Mouse (Mus musculus): ENCODE results near the gene Hoxc10.

The Hoxc10 gene

DNA sequence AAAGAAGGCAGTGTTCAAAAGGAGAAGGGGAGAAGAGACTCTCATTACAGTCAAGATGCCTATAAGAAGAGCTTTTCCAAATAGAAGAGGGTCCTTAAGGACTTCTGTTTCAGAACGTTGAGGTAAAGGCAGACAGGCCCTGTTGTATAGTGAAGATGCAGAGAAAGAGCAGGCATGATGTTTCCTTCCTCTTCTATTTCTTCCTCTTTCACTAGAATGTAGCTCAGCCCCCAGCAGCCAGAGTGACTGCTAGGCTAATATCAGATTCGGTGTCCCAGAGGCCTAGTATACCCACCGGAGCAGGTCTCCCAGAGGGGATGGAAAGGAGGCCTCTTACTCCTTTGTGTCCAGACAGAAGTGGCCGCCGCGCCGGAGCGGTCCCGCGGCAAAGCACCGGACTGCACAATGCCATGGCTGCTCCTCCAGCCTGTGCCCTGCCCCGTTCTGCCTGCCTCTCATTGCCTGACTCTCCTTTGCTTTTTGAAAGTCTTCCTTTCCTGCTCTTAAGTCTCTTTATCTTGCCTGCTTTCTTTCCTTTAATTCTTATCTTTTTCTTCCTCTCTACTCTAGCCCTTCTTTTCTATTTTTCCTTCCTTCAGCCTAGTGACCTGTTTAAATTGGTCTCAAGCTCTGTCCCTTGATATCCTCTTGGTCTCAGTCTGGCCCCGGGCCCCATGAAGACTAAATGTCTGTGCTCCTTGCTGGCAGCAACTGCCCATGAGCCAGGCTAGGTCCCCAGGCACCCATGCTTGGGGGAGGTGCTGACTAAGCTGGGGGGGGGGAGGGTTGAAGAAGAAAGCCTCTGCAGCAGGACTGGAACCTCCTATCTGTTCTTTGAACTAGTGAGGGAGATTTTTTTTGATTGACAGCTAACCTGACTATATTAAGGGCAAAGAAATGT is 12.3 kb downstream of the Hoxc10 start:
- in situ Hi-C loops (cut with MboI; ENCODE audit: low pct_unique_long_range_greater_than_20kb in 1 of 2, low sequenced_read_pairs in 2 of 2, unreplicated experiment in 1 of 2), result no loop called here

GRCm38 (mm10) chr15:102979936-102980335 is 13.3 kb downstream of the Hoxc10 start:
- in situ Hi-C loops (cut with MboI; ENCODE audit: low pct_unique_long_range_greater_than_20kb in 1 of 2, low sequenced_read_pairs in 2 of 2, unreplicated experiment in 1 of 2), result no loop called here

- in situ Hi-C loops (cut with MboI; ENCODE audit: low pct_unique_long_range_greater_than_20kb in 1 of 2, low sequenced_read_pairs in 2 of 2, unreplicated experiment in 1 of 2), result no loop called here
These were observed 13.8 kb downstream of the Hoxc10 start for GRCm38 (mm10) chr15:102980352-102980751.

DNA sequence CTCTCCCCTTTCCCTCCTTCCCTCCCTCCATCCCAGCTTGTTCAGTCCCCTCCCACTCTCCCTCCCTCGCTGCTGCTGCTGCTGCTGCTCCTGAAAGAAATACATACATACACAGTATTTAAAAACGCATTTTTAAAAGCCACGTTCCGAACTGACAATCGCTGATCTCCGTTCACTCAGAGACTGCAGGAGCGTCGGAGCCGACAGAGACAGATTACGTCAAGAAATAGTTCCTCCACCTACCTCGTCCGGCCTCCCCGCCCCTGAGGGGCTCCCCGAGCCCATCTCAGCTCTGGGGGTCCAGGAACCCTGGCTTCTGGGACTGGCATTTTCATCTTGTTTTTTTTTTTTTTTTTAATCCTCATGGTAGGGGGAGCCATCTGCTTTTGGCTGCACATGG is 14.3 kb downstream of the Hoxc10 start:
- in situ Hi-C loops (cut with MboI; ENCODE audit: low pct_unique_long_range_greater_than_20kb in 1 of 2, low sequenced_read_pairs in 2 of 2, unreplicated experiment in 1 of 2), result no loop called here

- in situ Hi-C loops (cut with MboI; ENCODE audit: low pct_unique_long_range_greater_than_20kb in 1 of 2, low sequenced_read_pairs in 2 of 2, unreplicated experiment in 1 of 2), result no loop called here
These were observed 15.0 kb downstream of the Hoxc10 start for GRCm38 (mm10) chr15:102981379-102982288.

- in situ Hi-C loops (cut with MboI; ENCODE audit: low pct_unique_long_range_greater_than_20kb in 1 of 2, low sequenced_read_pairs in 2 of 2, unreplicated experiment in 1 of 2), result no loop called here
These were observed 17.1 kb downstream of the Hoxc10 start for GRCm38 (mm10) chr15:102983716-102984115.

DNA sequence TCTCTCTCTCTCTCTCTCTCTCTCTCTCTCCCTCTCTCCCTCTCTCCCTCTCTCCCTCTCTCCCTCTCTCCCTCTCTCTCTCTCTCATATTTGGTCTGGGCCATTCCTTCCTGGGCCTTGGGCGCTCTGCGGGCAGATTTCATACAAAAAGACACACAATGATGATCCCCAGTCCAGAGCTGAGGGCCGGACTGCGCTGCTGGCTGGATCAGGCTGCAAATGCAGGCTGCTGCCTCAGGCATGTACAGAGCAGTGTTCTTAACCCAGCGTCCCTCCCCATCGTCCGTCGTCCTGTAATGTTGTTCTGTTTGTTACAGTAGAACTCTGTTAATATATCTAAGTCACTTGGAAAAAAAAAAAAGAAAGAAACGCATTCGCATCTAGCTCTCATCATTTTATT is 17.9 kb downstream of the Hoxc10 start:
- in situ Hi-C loops (cut with MboI; ENCODE audit: low pct_unique_long_range_greater_than_20kb in 1 of 2, low sequenced_read_pairs in 2 of 2, unreplicated experiment in 1 of 2), result no loop called here

DNA sequence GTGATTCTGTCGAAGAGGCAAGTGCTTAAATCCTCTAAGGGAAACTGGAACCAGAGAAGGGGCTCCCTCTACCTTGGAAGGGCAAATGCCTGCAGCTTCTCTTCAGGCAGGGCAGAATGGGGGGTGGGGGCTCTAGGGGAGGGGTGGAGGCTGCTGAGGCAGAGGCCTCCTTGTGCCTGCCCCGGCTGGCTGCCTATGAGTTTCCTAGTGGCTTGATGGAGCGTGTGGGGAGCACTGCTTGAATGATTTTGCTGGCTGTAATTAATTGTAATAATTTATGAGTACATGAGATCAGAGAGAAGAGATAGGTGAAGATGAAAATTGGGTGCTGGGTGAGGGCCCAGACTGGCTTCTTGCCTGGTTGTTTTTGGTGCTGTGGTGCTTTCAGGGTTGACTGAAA is 18.3 kb downstream of the Hoxc10 start:
- in situ Hi-C loops (cut with MboI; ENCODE audit: low pct_unique_long_range_greater_than_20kb in 1 of 2, low sequenced_read_pairs in 2 of 2, unreplicated experiment in 1 of 2), result loop anchor here (5.0 kb wide), 2 partner anchors 187 to 327 kb away; partner anchors contain the start of gene Gpr84 (in 1 of the 2)

DNA sequence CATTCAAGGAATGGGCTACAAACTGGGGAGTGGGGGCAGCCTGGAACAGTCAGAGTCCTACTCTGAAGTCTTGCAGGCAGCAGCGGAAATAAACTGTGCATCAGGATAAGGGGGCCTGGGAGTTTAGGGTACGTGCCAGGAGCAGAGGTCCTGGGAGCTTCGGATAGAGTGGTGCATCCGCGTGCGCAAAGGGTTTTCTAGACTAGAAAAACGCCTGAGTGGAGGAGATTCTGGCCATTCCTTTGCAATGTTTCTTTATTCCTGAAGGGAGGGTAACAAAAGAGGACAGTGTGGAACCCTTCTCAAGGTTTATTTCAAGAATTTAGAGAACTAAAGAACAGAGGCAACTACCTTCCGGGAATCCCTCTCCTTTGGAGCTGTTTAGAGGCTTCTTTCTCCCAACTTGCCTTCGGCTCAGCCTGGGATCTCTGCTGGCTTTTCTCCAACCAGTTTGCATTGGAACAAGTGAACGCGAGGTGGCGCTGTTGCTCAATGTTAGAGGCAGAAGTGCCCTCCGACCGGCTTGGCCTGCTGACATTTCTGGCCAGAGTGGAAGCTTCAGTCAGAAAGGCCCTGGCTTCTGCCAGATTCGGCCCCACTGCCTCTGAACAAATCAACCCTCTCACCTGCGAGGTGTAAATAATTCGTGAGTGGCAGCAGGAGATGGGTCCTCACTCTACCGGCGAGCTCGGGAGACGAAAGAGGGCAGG is 20.7 kb downstream of the Hoxc10 start:
- in situ Hi-C loops (cut with MboI; ENCODE audit: low pct_unique_long_range_greater_than_20kb in 1 of 2, low sequenced_read_pairs in 2 of 2, unreplicated experiment in 1 of 2), result loop anchor here (5.0 kb wide), 2 partner anchors 185 to 325 kb away; partner anchors contain the start of gene Gpr84 (in 1 of the 2)

DNA sequence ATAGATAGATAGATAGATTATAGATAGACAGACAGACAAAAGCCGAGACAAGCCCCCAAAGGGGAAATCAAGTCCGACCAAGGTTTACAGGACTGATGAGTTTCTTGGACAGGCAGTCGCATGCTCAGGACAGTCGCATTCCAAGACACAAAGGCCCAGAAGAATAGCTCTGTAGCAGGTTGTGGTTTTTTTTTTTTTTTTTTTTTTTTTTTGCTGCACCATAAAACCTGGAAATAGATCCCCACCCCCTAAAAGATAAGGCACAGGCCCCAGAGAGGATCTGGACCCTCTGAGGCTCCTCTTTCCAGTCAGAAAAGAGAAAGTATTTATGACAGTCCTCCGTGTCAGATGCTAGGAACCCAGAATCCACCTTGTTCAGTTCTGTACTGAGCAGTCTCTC is 21.5 kb downstream of the Hoxc10 start:
- in situ Hi-C loops (cut with MboI; ENCODE audit: low pct_unique_long_range_greater_than_20kb in 1 of 2, low sequenced_read_pairs in 2 of 2, unreplicated experiment in 1 of 2), result loop anchor here (5.0 kb wide), 2 partner anchors 184 to 324 kb away; partner anchors contain the start of gene Gpr84 (in 1 of the 2)

DNA sequence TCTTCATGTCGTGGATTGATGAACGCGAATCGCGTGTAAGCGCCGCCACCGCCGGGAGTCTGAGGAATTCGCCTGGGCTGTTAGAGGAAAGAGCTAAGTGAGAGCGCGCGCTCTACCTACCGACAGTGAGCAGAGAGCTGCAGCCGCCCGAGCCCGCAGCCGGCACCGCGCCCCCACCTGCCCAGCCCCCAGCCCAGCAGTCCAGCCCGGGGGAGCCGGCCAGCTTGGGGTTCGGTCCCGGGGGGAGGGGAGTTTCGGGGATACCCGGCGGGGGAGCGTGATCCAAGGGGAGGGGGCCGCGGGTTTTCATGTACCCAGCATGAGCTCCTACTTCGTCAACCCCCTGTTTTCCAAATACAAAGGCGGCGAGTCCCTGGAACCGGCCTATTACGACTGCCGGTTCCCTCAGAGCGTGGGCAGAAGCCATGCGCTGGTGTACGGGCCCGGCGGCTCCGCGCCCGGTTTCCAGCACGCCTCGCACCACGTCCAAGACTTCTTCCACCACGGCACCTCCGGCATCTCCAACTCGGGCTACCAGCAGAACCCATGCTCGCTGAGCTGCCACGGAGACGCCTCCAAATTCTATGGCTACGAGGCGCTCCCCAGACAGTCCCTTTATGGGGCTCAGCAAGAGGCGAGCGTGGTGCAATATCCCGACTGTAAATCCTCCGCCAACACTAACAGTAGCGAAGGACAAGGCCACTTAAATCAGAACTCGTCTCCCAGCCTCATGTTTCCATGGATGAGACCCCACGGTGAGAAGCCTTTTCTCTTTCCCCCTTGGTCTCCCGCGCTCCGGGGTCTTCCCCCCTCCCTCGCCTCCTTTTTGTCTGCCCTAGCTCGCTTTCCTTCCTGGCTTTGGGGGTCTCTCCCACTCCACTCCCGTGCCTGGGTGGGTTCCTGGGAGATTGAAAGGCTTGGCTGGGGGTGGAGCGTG is 24.1 kb downstream of the Hoxc10 start, which contains the start of gene Hoxc8:
Gene Hoxc8, plus strand, starts transcription at position 147 of the 937 bp plus-strand sequence.
- in situ Hi-C loops (cut with MboI; ENCODE audit: low pct_unique_long_range_greater_than_20kb in 1 of 2, low sequenced_read_pairs in 2 of 2, unreplicated experiment in 1 of 2), result no loop called here

DNA sequence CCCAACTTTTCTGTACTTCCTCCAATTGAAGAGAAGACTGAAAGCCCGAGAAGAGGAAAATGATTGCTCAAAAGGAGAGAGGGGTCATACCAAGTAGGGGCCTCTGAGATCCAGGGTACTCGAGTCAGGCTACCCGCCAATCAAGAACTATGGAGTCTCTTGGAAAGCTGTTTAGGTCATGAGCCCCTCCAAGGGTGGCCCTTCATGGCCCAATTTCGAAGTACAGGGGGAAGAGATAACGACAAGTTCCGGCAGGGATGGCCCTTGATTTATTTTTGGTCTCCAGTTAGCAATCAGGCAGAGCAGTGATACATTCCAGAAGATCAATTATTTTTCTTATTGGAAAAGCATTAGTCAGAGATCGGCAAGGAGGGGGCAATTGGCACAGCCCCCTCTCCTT is 25.2 kb downstream of the Hoxc10 start:
- in situ Hi-C loops (cut with MboI; ENCODE audit: low pct_unique_long_range_greater_than_20kb in 1 of 2, low sequenced_read_pairs in 2 of 2, unreplicated experiment in 1 of 2), result no loop called here

DNA sequence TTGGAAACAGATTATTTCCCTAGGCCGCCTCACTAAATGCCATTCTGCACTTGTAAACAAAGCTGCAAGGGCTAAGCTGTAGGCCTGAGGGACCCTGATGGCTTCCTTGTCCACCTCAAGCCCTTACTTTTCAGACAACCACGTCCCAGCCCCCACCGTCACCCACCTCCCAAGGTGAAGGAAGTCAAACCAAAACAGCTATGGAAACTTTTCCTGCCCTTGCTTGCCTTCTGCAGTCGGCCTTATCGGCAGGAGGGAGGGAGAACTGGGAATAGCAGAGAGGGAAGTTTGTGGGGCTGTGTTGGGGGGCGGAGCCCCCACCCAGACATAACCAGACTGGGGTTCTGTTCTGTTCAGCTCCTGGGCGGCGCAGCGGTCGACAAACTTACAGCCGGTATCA is 25.6 kb downstream of the Hoxc10 start:
- in situ Hi-C loops (cut with MboI; ENCODE audit: low pct_unique_long_range_greater_than_20kb in 1 of 2, low sequenced_read_pairs in 2 of 2, unreplicated experiment in 1 of 2), result no loop called here

GRCm38 (mm10) chr15:102992863-102993262 is 26.3 kb downstream of the Hoxc10 start:
- in situ Hi-C loops (cut with MboI; ENCODE audit: low pct_unique_long_range_greater_than_20kb in 1 of 2, low sequenced_read_pairs in 2 of 2, unreplicated experiment in 1 of 2), result no loop called here

DNA sequence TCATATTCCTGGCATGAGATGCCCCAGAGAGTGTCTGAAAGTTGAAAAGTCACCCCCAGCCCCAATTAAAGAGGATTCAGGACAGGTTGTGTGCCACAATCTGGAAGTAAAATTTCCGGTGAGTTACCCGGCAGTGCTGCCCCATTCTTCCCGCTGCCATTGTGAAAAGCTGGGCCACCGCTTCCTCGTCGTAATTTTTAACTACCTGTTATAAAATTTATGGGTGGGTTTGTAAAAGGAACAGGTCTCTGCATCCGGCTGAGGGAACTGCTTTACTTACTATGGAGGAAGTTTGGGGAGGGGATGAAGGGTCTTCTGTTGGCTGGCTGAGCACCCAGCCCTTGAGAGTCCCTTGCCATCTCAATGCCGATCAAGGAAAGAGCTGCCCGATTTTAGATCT is 30.0 kb downstream of the Hoxc10 start:
- in situ Hi-C loops (cut with MboI; ENCODE audit: low pct_unique_long_range_greater_than_20kb in 1 of 2, low sequenced_read_pairs in 2 of 2, unreplicated experiment in 1 of 2), result no loop called here

DNA sequence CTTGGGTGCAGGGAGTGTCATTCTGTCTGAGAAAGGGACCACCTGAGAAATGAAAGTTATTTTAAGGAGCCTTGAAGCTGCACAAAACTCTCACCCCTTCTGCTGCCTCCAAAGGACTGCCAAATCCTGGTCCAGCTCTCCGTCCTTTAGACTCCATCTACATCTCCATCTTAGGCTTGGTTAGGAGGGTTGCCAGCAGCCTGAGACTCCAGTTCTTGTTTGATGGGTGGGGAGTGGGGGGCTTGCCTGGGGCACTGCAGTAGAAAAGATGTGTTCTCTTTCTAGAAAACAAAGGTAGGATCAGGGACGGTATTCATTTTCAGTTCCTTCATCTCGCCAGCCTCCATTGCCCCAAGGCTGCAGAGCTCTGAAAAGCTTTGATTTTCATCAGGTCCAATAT is 30.8 kb downstream of the Hoxc10 start:
- in situ Hi-C loops (cut with MboI; ENCODE audit: low pct_unique_long_range_greater_than_20kb in 1 of 2, low sequenced_read_pairs in 2 of 2, unreplicated experiment in 1 of 2), result no loop called here

DNA sequence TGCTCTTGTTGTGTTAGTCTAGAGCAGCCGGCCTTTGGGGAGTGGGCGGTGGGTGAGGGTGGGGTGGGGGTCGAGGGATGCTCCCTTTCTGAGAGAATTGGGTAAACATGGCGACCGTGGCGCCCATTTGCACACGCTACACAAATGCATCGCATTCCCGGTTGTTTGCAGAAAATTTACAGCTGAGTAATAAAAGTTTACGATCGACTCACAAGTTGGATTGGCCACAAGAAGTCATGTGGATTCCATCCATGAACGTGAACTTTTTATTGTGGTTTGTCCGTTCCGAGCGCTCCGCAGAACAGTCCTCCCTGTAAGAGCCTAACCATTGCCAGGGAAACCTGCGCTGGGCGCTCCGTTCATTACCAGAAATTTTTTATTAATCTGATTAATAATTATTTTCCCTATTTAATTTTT is 31.4 kb downstream of the Hoxc10 start, which contains the start of gene Hoxc6:
Gene Hoxc6, plus strand, starts transcription at position 319 of the 417 bp plus-strand sequence.
- in situ Hi-C loops (cut with MboI; ENCODE audit: low pct_unique_long_range_greater_than_20kb in 1 of 2, low sequenced_read_pairs in 2 of 2, unreplicated experiment in 1 of 2), result no loop called here
